Mouse (Mus musculus): ENCODE data around the gene Tbc1d5.

- TF ChIP-seq EP300 (IDR thresholded peaks at IDR 0.05; ENCODE audit: low read depth) (no peak), CTCF (IDR thresholded peaks at IDR 0.05; ENCODE audit: low read depth) (no peak)
These were observed 454.8 kb downstream of the Tbc1d5 start for GRCm38 (mm10) chr17:50724376-50724775.
